Comparison of ENCODE assay signal across 8 mouse cellular contexts in genomic region chr4:150282631-150283334, GRCm38 (mm10). TPM values are rescaled to one million over a fixed set of nuclear protein-coding genes. Genes with fewer than 3 reads are reported as not detected.
DNase-seq lines count a peak whose midpoint lies in the region; ATAC-seq and TF ChIP-seq lines count a peak whose summit lies in the region.

No protein-coding gene starts in this region.

- peak overlapping the region; percentile 99 for H3K27ac ChIP-seq in forebrain, embryonic 14.5 days (ENCODE audit: low read depth, low read length)
- peak overlapping the region; percentile 83 for H3K27ac ChIP-seq in liver, embryonic 13.5 days

- no peak for TF ChIP-seq CTCF in C2C12 (IDR thresholded peaks at IDR 0.05; ENCODE audit: control insufficient read depth, insufficient read depth, insufficient read length)

- ATAC-seq in forebrain, embryonic 14.5 days = no peak
- ATAC-seq in liver, embryonic 13.5 days (ENCODE audit: low read depth) = no peak
- no peak for ATAC-seq in frontal cortex, adult (ENCODE audit: low TSS enrichment)

- no peaks in the 10 kb centered on the region for H3K9me3 ChIP-seq in forebrain, embryonic 14.5 days (replicated peaks; ENCODE audit: control insufficient read depth, low read length)
- no peaks in the 10 kb centered on the region for H3K9me3 ChIP-seq in liver, embryonic 13.5 days (replicated peaks)

- H3K4me3 ChIP-seq in C2C12 (ENCODE audit: insufficient read depth, poor library complexity, severe bottlenecking) = peak overlapping the region; percentile 79
- peak overlapping the region; percentile 100 for H3K4me3 ChIP-seq in forebrain, embryonic 14.5 days (ENCODE audit: low read depth, low read length)
- H3K4me3 ChIP-seq in liver, embryonic 13.5 days (replicated peaks) = peak overlapping the region; percentile 78

- H3K27me3 ChIP-seq in C2C12 (ENCODE audit: control insufficient read depth, insufficient read depth, insufficient read length) = no peaks in the 10 kb centered on the region
- H3K27me3 ChIP-seq in forebrain, embryonic 14.5 days (replicated peaks; ENCODE audit: control insufficient read depth, insufficient read depth, low read length) = no peaks in the 10 kb centered on the region
- H3K27me3 ChIP-seq in liver, embryonic 13.5 days = no peaks in the 10 kb centered on the region

- H3K4me1 ChIP-seq in forebrain, embryonic 14.5 days (ENCODE audit: control insufficient read depth, insufficient read depth, low read length) = peaks cover 14% of the 10 kb centered on the region; the same call in 1 of the 2 replicates
- peaks cover 34% of the 10 kb centered on the region for H3K4me1 ChIP-seq in liver, embryonic 13.5 days (replicated peaks)

- peaks cover 64% of the 10 kb centered on the region for H3K79me2 ChIP-seq in C2C12 (ENCODE audit: control insufficient read depth, insufficient read depth)

- no peaks in the 10 kb centered on the region for H3K36me3 ChIP-seq in C2C12 (ENCODE audit: control insufficient read depth, insufficient read depth)
- no peaks in the 10 kb centered on the region for H3K36me3 ChIP-seq in forebrain, embryonic 14.5 days (ENCODE audit: control insufficient read depth, insufficient read depth, low read length)
- no peaks in the 10 kb centered on the region for H3K36me3 ChIP-seq in liver, embryonic 13.5 days

- peak overlapping the region; percentile 80 for H3K4me2 ChIP-seq in forebrain, embryonic 14.5 days (ENCODE audit: low read length)
- H3K4me2 ChIP-seq in liver, embryonic 13.5 days = peak overlapping the region; percentile 85

- peak; percentile 67 for DNase-seq in heart, adult 11 months
- DNase-seq in heart, adult 9 months (ENCODE audit: low spot score in 2 of 2) = no peak
- DNase-seq in forebrain, embryonic 14.5 days (ENCODE audit: low spot score) = peak; percentile 35
- no peak for DNase-seq in liver, embryonic 13.5 days
- DNase-seq in frontal cortex, postnatal 14 days (ENCODE audit: low spot score in 2 of 2) = no peak
- DNase-seq in thymus, postnatal 10 days (ENCODE audit: low spot score in 2 of 2) = no peak

- 2% methylated on average over 5 of the region's 5 CpGs for WGBS in forebrain, embryonic 14.5 days
- 18% methylated on average over 5 of the region's 5 CpGs for WGBS in liver, embryonic 13.5 days (ENCODE audit: insufficient replicate concordance)

- H3K79me3 ChIP-seq in C2C12 (ENCODE audit: low read depth) = peaks cover 54% of the 10 kb centered on the region

- peak overlapping the region; percentile 98 for H3K9ac ChIP-seq in forebrain, embryonic 14.5 days (ENCODE audit: low read length)
- H3K9ac ChIP-seq in liver, embryonic 13.5 days = peak overlapping the region; percentile 88

- no peak overlapping the region for H3ac ChIP-seq in C2C12 (ENCODE audit: control insufficient read depth, insufficient read length, low read depth)

TF ChIP-seq in C2C12, 6 proteins besides CTCF, POLR2A, EP300 and RAD21:
- TF ChIP-seq MYOD1 (IDR thresholded peaks at IDR 0.05; ENCODE audit: control insufficient read depth, insufficient read length, low read depth) = no peak
- TF ChIP-seq MAX (IDR thresholded peaks at IDR 0.05) = no peak
- TF ChIP-seq CEBPB (IDR thresholded peaks at IDR 0.05; ENCODE audit: low read depth) = no peak
- no peak for TF ChIP-seq MYOG (IDR thresholded peaks at IDR 0.05; ENCODE audit: control insufficient read depth, extremely low read depth, insufficient read length)
- TF ChIP-seq FOSL1 (IDR thresholded peaks at IDR 0.05; ENCODE audit: insufficient read depth, low read length, poor library complexity, severe bottlenecking) = no peak
- TF ChIP-seq USF1 (IDR thresholded peaks at IDR 0.05; ENCODE audit: low read depth) = no peak

RNA-seq across cellular contexts. Expression of gene Rere, which starts 1.3 kb away (rescaled TPM):
- 27.1 TPM for polyA plus RNA-seq in C2C12 (2012; fragmentation: generic; extraction: Trizol)
- polyA plus RNA-seq in forebrain, embryonic 14.5 days (2014; fragmentation: Nextera tagmentation; extraction: Ambion mirVana) = 21.2 and 25.1 TPM in 2 replicates
- 5.9 and 7.5 TPM in 2 replicates for polyA plus RNA-seq in liver, embryonic 13.5 days (2015; fragmentation: Nextera tagmentation; extraction: Ambion mirVana)

RNA-seq across cellular contexts. Expression of gene Eno1, which starts 46.3 kb away (rescaled TPM):
- 1,471 TPM for polyA plus RNA-seq in C2C12 (2012; fragmentation: generic; extraction: Trizol)
- 958 and 988 TPM in 2 replicates for polyA plus RNA-seq in forebrain, embryonic 14.5 days (2014; fragmentation: Nextera tagmentation; extraction: Ambion mirVana)
- 783 and 784 TPM in 2 replicates for polyA plus RNA-seq in liver, embryonic 13.5 days (2015; fragmentation: Nextera tagmentation; extraction: Ambion mirVana)

Comparison
In these comparisons a context has a peak if more than half of its experiments do, and no peak if none do; other contexts are left out.
1. DNase-seq: peak in heart, adult 11 months (single experiment) and forebrain, embryonic 14.5 days (single experiment); none in heart, adult 9 months (0 of 2), liver, embryonic 13.5 days (single experiment), frontal cortex, postnatal 14 days (0 of 2) and thymus, postnatal 10 days (0 of 2).
2. Peak in every context shown above with its lines, with median percentiles within 50 percentile points of each other: H3K4me3 ChIP-seq.